ENCODE assay signal across 18 mouse cellular contexts in genomic region chr2:30700890-30701289, GRCm38 (mm10).
A peak's percentile ranks its signal among the peaks of the same experiment; 100 is the strongest.
DNase-seq lines count a peak whose midpoint lies in the region; ATAC-seq and TF ChIP-seq lines count a peak whose summit lies in the region.
"Had no signal": no experiment of that assay in that cellular context is flagged by ENCODE, and none has a peak within 500 bp of the region (broad histone marks: within the 10 kb centered on the region; RNA-seq: fewer than 3 reads in every experiment).

No protein-coding gene starts in this region.

- H3K9ac ChIP-seq in forebrain, embryonic 11.5 days (ENCODE audit: low read length), result no peak overlapping the region
- H3K9ac ChIP-seq in heart, embryonic 15.5 days, result no peak overlapping the region
- no peak overlapping the region for H3K9ac ChIP-seq in MEL (ENCODE audit: control insufficient read depth, low read depth, low read length, poor library complexity, severe bottlenecking)
- H3K9ac ChIP-seq: liver, embryonic 13.5 days; stomach, embryonic 15.5 days had no signal

- no peak for ATAC-seq in forebrain, embryonic 11.5 days (replicated peaks; ENCODE audit: low FRiP score)
- ATAC-seq in heart, embryonic 15.5 days (replicated peaks; ENCODE audit: insufficient number of reproducible peaks, insufficient read depth, low FRiP score, low read depth), result no peak

- no peak for TF ChIP-seq RAD21 in MEL (IDR thresholded peaks at IDR 0.05; ENCODE audit: low read depth, low read length)

- H3K4me2 ChIP-seq in forebrain, embryonic 11.5 days (ENCODE audit: low read depth, low read length, severe bottlenecking), result no peak overlapping the region
- no peak overlapping the region for H3K4me2 ChIP-seq in heart, embryonic 15.5 days
- H3K4me2 ChIP-seq: stomach, embryonic 15.5 days had no signal

- H3K4me3 ChIP-seq in forebrain, embryonic 10.5 days, result no peak overlapping the region
- no peak overlapping the region for H3K4me3 ChIP-seq in forebrain, embryonic 11.5 days (ENCODE audit: low read depth, low read length)
- no peak overlapping the region for H3K4me3 ChIP-seq in heart, embryonic 15.5 days
- no peak overlapping the region for H3K4me3 ChIP-seq in layer of hippocampus, adult 2 months
- no peak overlapping the region for H3K4me3 ChIP-seq in MEL (ENCODE audit: control insufficient read depth in 1 of 2, insufficient read depth in 1 of 2, low read depth in 2 of 2, low read length in 2 of 2)
- H3K4me3 ChIP-seq: erythroblast, embryonic 14.5 days; liver, embryonic 13.5 days; stomach, embryonic 15.5 days had no signal

- no peaks in the 10 kb centered on the region for H3K27me3 ChIP-seq in forebrain, embryonic 10.5 days (ENCODE audit: poor library complexity, severe bottlenecking)
- H3K27me3 ChIP-seq in forebrain, embryonic 11.5 days (ENCODE audit: control insufficient read depth, insufficient read depth, low read length), result no peaks in the 10 kb centered on the region
- H3K27me3 ChIP-seq in heart, embryonic 15.5 days, result no peaks in the 10 kb centered on the region
- H3K27me3 ChIP-seq in MEL (ENCODE audit: control insufficient read depth in 1 of 2, insufficient read depth in 2 of 2, low read length in 2 of 2), result no peaks in the 10 kb centered on the region
- H3K27me3 ChIP-seq: stomach, embryonic 15.5 days had no signal

- H3K79me2 ChIP-seq in MEL (ENCODE audit: control insufficient read depth, insufficient read depth, low read length, poor library complexity), result 0 out of 2 replicates have a peak, but pooled peaks cover 1% of the 10 kb centered on the region

- H3K27ac ChIP-seq in forebrain, embryonic 10.5 days, result peak overlapping the region; percentile 66; the same call in 1 of the 2 replicates
- H3K27ac ChIP-seq in forebrain, embryonic 11.5 days (ENCODE audit: low read depth, low read length), result no peak overlapping the region
- peak overlapping the region; percentile 73; the same call in 1 of the 2 replicates for H3K27ac ChIP-seq in heart, embryonic 15.5 days
- peak overlapping the region; percentile 59; the same call in 1 of the 2 replicates for H3K27ac ChIP-seq in layer of hippocampus, adult 2 months
- H3K27ac ChIP-seq in MEL (ENCODE audit: control insufficient read depth, low read depth, low read length), result no peak overlapping the region

- TF ChIP-seq POLR2A in MEL (IDR thresholded peaks at IDR 0.05; ENCODE audit: control insufficient read depth in 1 of 2, insufficient read depth in 1 of 2, low read depth in 1 of 2, low read length in 2 of 2, poor library complexity in 1 of 2), result no peak

- TF ChIP-seq CTCF in layer of hippocampus, adult 2 months (conservative IDR thresholded peaks at IDR 0.05), result no peak
- no peak for TF ChIP-seq CTCF in MEL (IDR thresholded peaks at IDR 0.05 in 2 of 3, conservative IDR thresholded peaks at IDR 0.05 in 1 of 3; ENCODE audit: control insufficient read depth in 1 of 3, insufficient read depth in 1 of 3, low read depth in 2 of 3, low read length in 3 of 3, poor library complexity in 1 of 3, severe bottlenecking in 1 of 3)

- H3K4me1 ChIP-seq in forebrain, embryonic 10.5 days, result peaks cover 54% of the 10 kb centered on the region
- H3K4me1 ChIP-seq in forebrain, embryonic 11.5 days (replicated peaks; ENCODE audit: control insufficient read depth, insufficient read depth, low read length), result peaks cover 2% of the 10 kb centered on the region; the same call in 1 of the 2 replicates
- H3K4me1 ChIP-seq in heart, embryonic 15.5 days (replicated peaks), result peaks cover 46% of the 10 kb centered on the region
- H3K4me1 ChIP-seq in MEL (ENCODE audit: control insufficient read depth in 1 of 2, insufficient read depth in 2 of 2, low read length in 2 of 2), result peaks cover 0 to 10% of the 10 kb centered on the region in 2 experiments; a peak in 2 of 4 replicates

- DNase-seq in forebrain, embryonic 10.5 days (ENCODE audit: extremely low spot score, low spot score), result no peak
- DNase-seq in forebrain, embryonic 11.5 days (ENCODE audit: low spot score), result no peak
- DNase-seq in heart, postnatal 4 days, result no peak
- no peak for DNase-seq in layer of hippocampus, adult 2 months (ENCODE audit: low spot score in 2 of 2)
- DNase-seq in layer of hippocampus, adult 9-10 months (ENCODE audit: low spot score), result no peak
- DNase-seq in MEL (ENCODE audit: low read depth, low spot score), result peak; percentile 57
- DNase-seq in frontal cortex, postnatal 14 days (ENCODE audit: low spot score in 2 of 2), result no peak
- DNase-seq: adrenal gland, adult 2 months; cerebellum, adult 11 months; cerebellum, postnatal 36 days; gastrocnemius, postnatal 36 days; layer of hippocampus, adult 9-11 months; liver, embryonic 13.5 days; right cerebral cortex, adult 18-20 months; spleen, adult 18-20 months had no signal

- peaks cover 10% of the 10 kb centered on the region for H3K9me3 ChIP-seq in forebrain, embryonic 10.5 days
- no peaks in the 10 kb centered on the region for H3K9me3 ChIP-seq in forebrain, embryonic 11.5 days (ENCODE audit: control insufficient read depth, low read length)
- no peaks in the 10 kb centered on the region for H3K9me3 ChIP-seq in heart, embryonic 15.5 days (replicated peaks)
- H3K9me3 ChIP-seq in MEL (replicated peaks; ENCODE audit: insufficient read depth, low read length), result no peaks in the 10 kb centered on the region
- H3K9me3 ChIP-seq: stomach, embryonic 15.5 days had no signal

- H3K36me3 ChIP-seq in forebrain, embryonic 10.5 days (replicated peaks), result peaks cover 5% of the 10 kb centered on the region; the same call in 1 of the 2 replicates
- H3K36me3 ChIP-seq in forebrain, embryonic 11.5 days (ENCODE audit: control insufficient read depth, insufficient read depth, low read length), result no peaks in the 10 kb centered on the region
- no peaks in the 10 kb centered on the region for H3K36me3 ChIP-seq in heart, embryonic 15.5 days
- H3K36me3 ChIP-seq in MEL (ENCODE audit: control insufficient read depth in 1 of 2, insufficient read depth in 2 of 2, low read length in 2 of 2), result no peaks in the 10 kb centered on the region
- H3K36me3 ChIP-seq: liver, embryonic 13.5 days; stomach, embryonic 15.5 days had no signal

- TF ChIP-seq EP300 in MEL (IDR thresholded peaks at IDR 0.05; ENCODE audit: low read depth in 1 of 2, low read length in 2 of 2), result no peak

- WGBS in forebrain, embryonic 10.5 days, result 89% methylated on average over 2 of the region's 2 CpGs
- 93% methylated on average over 2 of the region's 2 CpGs for WGBS in forebrain, embryonic 11.5 days
- WGBS in heart, embryonic 15.5 days, result 91% methylated on average over 2 of the region's 2 CpGs

TF ChIP-seq in MEL, 35 proteins besides CTCF, POLR2A, EP300 and RAD21:
- TF ChIP-seq JUND (IDR thresholded peaks at IDR 0.05; ENCODE audit: low read depth, low read length) (no peak), USF2 (IDR thresholded peaks at IDR 0.05; ENCODE audit: borderline replicate concordance in 1 of 2, insufficient read depth in 1 of 2, low read depth in 1 of 2, low read length in 2 of 2) (no peak), MAX (IDR thresholded peaks at IDR 0.05; ENCODE audit: low read length) (no peak), NELFE (IDR thresholded peaks at IDR 0.05; ENCODE audit: low read depth, low read length) (no peak), ZNF384 (IDR thresholded peaks at IDR 0.05; ENCODE audit: low read depth, low read length) (no peak), MYC (IDR thresholded peaks at IDR 0.05; ENCODE audit: low read depth, low read length) (no peak), GABPA (IDR thresholded peaks at IDR 0.05; ENCODE audit: low read depth, low read length) (no peak), ZMIZ1 (IDR thresholded peaks at IDR 0.05; ENCODE audit: low read depth, low read length) (no peak), GATA1 (IDR thresholded peaks at IDR 0.05; ENCODE audit: low read depth, low read length) (no peak)

Comparison
In these comparisons a context has a peak if more than half of its experiments do, and no peak if none do; other contexts are left out.
1. H3K27ac ChIP-seq: peak in forebrain, embryonic 10.5 days (single experiment), heart, embryonic 15.5 days (single experiment) and layer of hippocampus, adult 2 months (single experiment); none in forebrain, embryonic 11.5 days (single experiment) and MEL (single experiment).